10 mouse cellular contexts compared by ENCODE assay signal in the genomic region with DNA sequence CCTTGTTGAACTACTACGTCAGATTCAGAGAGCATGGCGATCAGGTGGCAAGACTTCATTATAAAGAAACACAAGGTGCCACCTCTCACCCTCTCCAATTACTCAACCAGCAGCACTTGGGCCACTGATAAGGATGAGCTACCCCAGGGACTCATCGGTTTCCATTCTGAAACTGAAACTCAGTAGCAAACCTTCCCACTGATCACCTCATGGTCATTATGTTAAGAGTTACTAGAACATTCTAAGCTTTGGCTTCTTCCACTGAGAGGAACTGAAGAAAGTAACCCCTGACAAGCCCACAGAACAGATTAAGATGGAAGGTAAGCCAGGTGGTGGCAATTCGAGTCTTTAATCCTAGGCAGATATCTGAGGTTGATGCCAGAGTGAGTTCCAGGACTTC. TPM values are rescaled to one million over a fixed set of nuclear protein-coding genes. Genes with fewer than 3 reads are reported as not detected.
DNase-seq lines count a peak whose midpoint lies in the region; ATAC-seq and TF ChIP-seq lines count a peak whose summit lies in the region.
"Had no signal": no experiment of that assay in that cellular context is flagged by ENCODE, and none has a peak within 500 bp of the region (broad histone marks: within the 10 kb centered on the region; RNA-seq: fewer than 3 reads in every experiment).

No protein-coding gene starts in this region.

- ATAC-seq in heart, embryonic 14.5 days (ENCODE audit: insufficient number of reproducible peaks, insufficient read depth, low FRiP score, low read depth), result no peak
- no peak for ATAC-seq in hindbrain, embryonic 12.5 days (ENCODE audit: low FRiP score)
- ATAC-seq in megakaryocyte-erythroid progenitor cell, adult 5-6 weeks (replicated peaks; ENCODE audit: low FRiP score, low TSS enrichment, poor library complexity, severe bottlenecking), result peak; percentile 21; the same call in 1 of the 2 replicates

- H3K9me3 ChIP-seq in heart, embryonic 14.5 days (ENCODE audit: control insufficient read depth, low read length), result no peaks in the 10 kb centered on the region
- no peaks in the 10 kb centered on the region for H3K9me3 ChIP-seq in MEL (replicated peaks; ENCODE audit: insufficient read depth, low read length)
- no peaks in the 10 kb centered on the region for H3K9me3 ChIP-seq in hindbrain, embryonic 12.5 days (replicated peaks)

- TF ChIP-seq CTCF in MEL (IDR thresholded peaks at IDR 0.05 in 2 of 3, conservative IDR thresholded peaks at IDR 0.05 in 1 of 3; ENCODE audit: control insufficient read depth in 1 of 3, insufficient read depth in 1 of 3, low read depth in 2 of 3, low read length in 3 of 3, poor library complexity in 1 of 3, severe bottlenecking in 1 of 3), result no peak

- no peak for TF ChIP-seq RAD21 in MEL (IDR thresholded peaks at IDR 0.05; ENCODE audit: low read depth, low read length)

- no peak; a peak in 1 of 4 replicates for TF ChIP-seq POLR2A in MEL (IDR thresholded peaks at IDR 0.05; ENCODE audit: control insufficient read depth in 1 of 2, insufficient read depth in 1 of 2, low read depth in 1 of 2, low read length in 2 of 2, poor library complexity in 1 of 2)

- no peak overlapping the region for H3K27ac ChIP-seq in heart, embryonic 14.5 days (replicated peaks in 1 of 2; ENCODE audit: control insufficient read depth in 1 of 2, insufficient read depth in 1 of 2, low read depth in 2 of 2, low read length in 2 of 2)
- H3K27ac ChIP-seq in MEL (ENCODE audit: control insufficient read depth, low read depth, low read length), result no peak overlapping the region
- no peak overlapping the region for H3K27ac ChIP-seq in hindbrain, embryonic 12.5 days

- H3K4me2 ChIP-seq in heart, embryonic 14.5 days (ENCODE audit: low read length), result peak overlapping the region; percentile 76
- peak overlapping the region; percentile 94 for H3K4me2 ChIP-seq in hindbrain, embryonic 12.5 days (replicated peaks)

- peaks cover 55% of the 10 kb centered on the region for H3K79me2 ChIP-seq in MEL (ENCODE audit: control insufficient read depth, insufficient read depth, low read length, poor library complexity)

- WGBS in heart, embryonic 14.5 days, result 74% methylated on average over 4 of the region's 4 CpGs
- WGBS in hindbrain, embryonic 12.5 days, result 92% methylated on average over 4 of the region's 4 CpGs

- no peak overlapping the region; the same call in 1 of the 2 replicates for H3K9ac ChIP-seq in heart, embryonic 14.5 days (ENCODE audit: low read length)
- H3K9ac ChIP-seq in MEL (ENCODE audit: control insufficient read depth, low read depth, low read length, poor library complexity, severe bottlenecking), result peak overlapping the region; percentile 20; the same call in 1 of the 2 replicates
- H3K9ac ChIP-seq in hindbrain, embryonic 12.5 days, result no peak overlapping the region

- H3K36me3 ChIP-seq in heart, embryonic 14.5 days (ENCODE audit: control insufficient read depth, insufficient read depth, low read length), result no peaks in the 10 kb centered on the region
- H3K36me3 ChIP-seq in MEL (ENCODE audit: control insufficient read depth in 1 of 2, insufficient read depth in 2 of 2, low read length in 2 of 2), result peaks cover 0 to 22% of the 10 kb centered on the region in 2 experiments; a peak in 3 of 4 replicates
- H3K36me3 ChIP-seq in hindbrain, embryonic 12.5 days, result no peaks in the 10 kb centered on the region

- intact Hi-C loops in heart, postnatal 14 days (cut with DNase I), result loop anchor here (5.0 kb wide), 1 partner anchor 64 kb away; no protein-coding TSS in a partner anchor

- DNase-seq in heart, postnatal 14 days, result no peak
- no peak for DNase-seq in MEL (ENCODE audit: low read depth, low spot score)
- DNase-seq in right cerebral cortex, postnatal 36 days (ENCODE audit: low spot score in 2 of 2), result no peak
- DNase-seq in kidney, postnatal 4 days, result no peak
- DNase-seq in kidney, postnatal 25 days, result no peak
- DNase-seq: lung, postnatal 4 days had no signal

- peaks cover 2 to 21% of the 10 kb centered on the region in 2 experiments for H3K4me1 ChIP-seq in heart, embryonic 14.5 days (ENCODE audit: control insufficient read depth in 2 of 2, insufficient read depth in 2 of 2, low read length in 2 of 2)
- H3K4me1 ChIP-seq in MEL (ENCODE audit: control insufficient read depth in 1 of 2, insufficient read depth in 2 of 2, low read length in 2 of 2), result peaks cover 9 to 29% of the 10 kb centered on the region in 2 experiments
- peaks cover 26% of the 10 kb centered on the region for H3K4me1 ChIP-seq in hindbrain, embryonic 12.5 days

- peak overlapping the region in 1 of 2 experiments; percentile 83; a peak in 1 of 4 replicates for H3K4me3 ChIP-seq in heart, embryonic 14.5 days (ENCODE audit: control insufficient read depth in 1 of 2, insufficient read depth in 1 of 2, low read depth in 1 of 2, low read length in 2 of 2)
- H3K4me3 ChIP-seq in MEL (ENCODE audit: control insufficient read depth in 1 of 2, insufficient read depth in 1 of 2, low read depth in 2 of 2, low read length in 2 of 2), result peak overlapping the region; percentile 18 to 58; a peak in 3 of 4 replicates
- H3K4me3 ChIP-seq in hindbrain, embryonic 12.5 days, result peak overlapping the region; percentile 99; the same call in 1 of the 2 replicates

- H3K27me3 ChIP-seq in heart, embryonic 14.5 days (ENCODE audit: control insufficient read depth, insufficient read depth, low read length), result no peaks in the 10 kb centered on the region
- H3K27me3 ChIP-seq in MEL (ENCODE audit: control insufficient read depth in 1 of 2, insufficient read depth in 2 of 2, low read length in 2 of 2), result no peaks in the 10 kb centered on the region
- no peaks in the 10 kb centered on the region for H3K27me3 ChIP-seq in hindbrain, embryonic 12.5 days

- no peak for TF ChIP-seq EP300 in MEL (IDR thresholded peaks at IDR 0.05; ENCODE audit: low read depth in 1 of 2, low read length in 2 of 2)

TF ChIP-seq in MEL, 35 proteins besides CTCF, POLR2A, EP300 and RAD21:
- TF ChIP-seq USF1 (IDR thresholded peaks at IDR 0.05; ENCODE audit: low read depth, low read length), result no peak
- TF ChIP-seq GATA1 (IDR thresholded peaks at IDR 0.05; ENCODE audit: low read depth, low read length), result 0 out of 2 replicates have a peak, but pooled peaks have one; percentile 18

RNA-seq across cellular contexts. Expression of gene A730071L15Rik, which starts 1.4 kb away (rescaled TPM):
- 0.42 and 0.80 TPM in 2 replicates for polyA plus RNA-seq in heart, embryonic 14.5 days (2014; fragmentation: Nextera tagmentation; extraction: Ambion mirVana)
- not detected for total RNA-seq in heart, postnatal 14 days (2021)
- 0.33 and 0.46 TPM in 2 replicates for total RNA-seq in MEL (2012; rRNA removed)
- polyA plus RNA-seq in MEL (2012; ENCODE audit: insufficient read depth in 1 of 2, insufficient read length in 2 of 2, low read depth in 1 of 2, low replicate concordance in 2 of 2, missing spikeins in 1 of 2), result under 1 TPM in 1 of 2 experiments, not detected in 1; 0.13 TPM
- polyA plus RNA-seq in hindbrain, embryonic 12.5 days (2016; fragmentation: Nextera tagmentation; extraction: Ambion mirVana), result 0.40 and 0.41 TPM in 2 replicates
- total RNA-seq in megakaryocyte-erythroid progenitor cell, adult 5-6 weeks (2014; fragmentation: Nextera tagmentation), result 2.9 TPM in 1 of 2 replicates, not detected in the other
- 0.47 TPM in 1 of 2 replicates, not detected in the other for total RNA-seq in megakaryocyte-erythroid progenitor cell, adult 5-6 weeks (2017)
- total RNA-seq: gastrocnemius, adult 8-10 months had no signal

RNA-seq across cellular contexts. Expression of gene Nudcd3, which starts 1.8 kb away (rescaled TPM):
- polyA plus RNA-seq in heart, embryonic 14.5 days (2014; fragmentation: Nextera tagmentation; extraction: Ambion mirVana), result 30.1 and 30.4 TPM in 2 replicates
- 10 to 100 TPM; 56.3 to 57.6 TPM for total RNA-seq in heart, postnatal 14 days (2021)
- total RNA-seq in MEL (2012; rRNA removed), result 29.8 and 33.3 TPM in 2 replicates
- 10 to 100 TPM in 1 of 2 experiments, not detected in 1; 50.5 TPM for polyA plus RNA-seq in MEL (2012; ENCODE audit: insufficient read depth in 1 of 2, insufficient read length in 2 of 2, low read depth in 1 of 2, low replicate concordance in 2 of 2, missing spikeins in 1 of 2)
- polyA plus RNA-seq in hindbrain, embryonic 12.5 days (2016; fragmentation: Nextera tagmentation; extraction: Ambion mirVana), result 57.7 and 58.6 TPM in 2 replicates
- total RNA-seq in megakaryocyte-erythroid progenitor cell, adult 5-6 weeks (2014; fragmentation: Nextera tagmentation), result 27.6 and 35.1 TPM in 2 replicates
- total RNA-seq in megakaryocyte-erythroid progenitor cell, adult 5-6 weeks (2017), result 34.6 and 39.0 TPM in 2 replicates

RNA-seq across cellular contexts. Expression of gene Npc1l1, which starts 31.5 kb away (rescaled TPM):
- polyA plus RNA-seq in heart, embryonic 14.5 days (2014; fragmentation: Nextera tagmentation; extraction: Ambion mirVana), result not detected in 2 replicates
- under 1 TPM; 0.07 to 0.10 TPM for total RNA-seq in heart, postnatal 14 days (2021)
- not detected in 2 replicates for total RNA-seq in MEL (2012; rRNA removed)
- polyA plus RNA-seq in MEL (2012; ENCODE audit: insufficient read depth in 1 of 2, insufficient read length in 2 of 2, low read depth in 1 of 2, low replicate concordance in 2 of 2, missing spikeins in 1 of 2), result under 1 TPM in 1 of 2 experiments, not detected in 1; 0.10 TPM
- 0.05 TPM in 1 of 2 replicates, not detected in the other for polyA plus RNA-seq in hindbrain, embryonic 12.5 days (2016; fragmentation: Nextera tagmentation; extraction: Ambion mirVana)
- total RNA-seq in megakaryocyte-erythroid progenitor cell, adult 5-6 weeks (2014; fragmentation: Nextera tagmentation), result 0.22 TPM in 1 of 2 replicates, not detected in the other
- not detected in 2 replicates for total RNA-seq in megakaryocyte-erythroid progenitor cell, adult 5-6 weeks (2017)
